ENCODE assay signal across 23 mouse cellular contexts in genomic region chr13:97320756-97321155, GRCm38 (mm10).
DNase-seq lines count a peak whose midpoint lies in the region; ATAC-seq and TF ChIP-seq lines count a peak whose summit lies in the region.
"Had no signal": no experiment of that assay in that cellular context is flagged by ENCODE, and none has a peak within 500 bp of the region (broad histone marks: within the 10 kb centered on the region; RNA-seq: fewer than 3 reads in every experiment).

No protein-coding gene starts in this region.

- peaks cover 14 to 15% of the 10 kb centered on the region in 2 experiments; a peak in 3 of 4 replicates for H3K4me1 ChIP-seq in heart, embryonic 14.5 days (ENCODE audit: control insufficient read depth in 2 of 2, insufficient read depth in 2 of 2, low read length in 2 of 2)
- H3K4me1 ChIP-seq in kidney, postnatal 0 days (replicated peaks; ENCODE audit: insufficient read depth, low read length): no peaks in the 10 kb centered on the region
- H3K4me1 ChIP-seq in kidney, adult 2 months (ENCODE audit: control insufficient read depth, insufficient read depth, low read length): peaks cover 3% of the 10 kb centered on the region; the same call in 1 of the 2 replicates
- H3K4me1 ChIP-seq in spleen, adult 2 months (ENCODE audit: control insufficient read depth, insufficient read depth, insufficient read length): no peaks in the 10 kb centered on the region
- peaks cover 10% of the 10 kb centered on the region; the same call in 1 of the 2 replicates for H3K4me1 ChIP-seq in brown adipose tissue, adult 24 weeks (ENCODE audit: control insufficient read depth, insufficient read depth, insufficient read length, low read length)
- peaks cover 32% of the 10 kb centered on the region for H3K4me1 ChIP-seq in limb, embryonic 10.5 days
- H3K4me1 ChIP-seq: embryonic facial prominence, embryonic 15.5 days had no signal

- 16% methylated on average over 2 of the region's 4 CpGs for WGBS in heart, embryonic 14.5 days
- 44% methylated on average over 4 of the region's 4 CpGs for WGBS in kidney, postnatal 0 days
- WGBS in kidney, adult 2 months: 26% methylated on average over 4 of the region's 4 CpGs
- 27% methylated on average over 3 of the region's 4 CpGs for WGBS in spleen, adult 2 months
- 41% methylated on average over 3 of the region's 4 CpGs for WGBS in limb, embryonic 10.5 days

- DNase-seq in heart, adult 11 months: no peak
- peak; percentile 50 for DNase-seq in kidney, postnatal 0 days (ENCODE audit: low spot score)
- DNase-seq in kidney, adult 2 months: no peak
- no peak for DNase-seq in spleen, adult 2 months (ENCODE audit: low read depth in 1 of 2, low spot score in 2 of 2)
- no peak for DNase-seq in spleen, adult 12 weeks (ENCODE audit: low spot score)
- DNase-seq in limb, embryonic 10.5 days (ENCODE audit: low spot score): no peak
- DNase-seq: adrenal gland, postnatal 36 days; cerebellum, adult 11 months; cerebellum, adult 9-11 months; gastrocnemius, postnatal 10 days; kidney, postnatal 25 days; liver, embryonic 13.5 days; lung, postnatal 14 days; spleen, adult 18-20 months had no signal

- no peaks in the 10 kb centered on the region for H3K27me3 ChIP-seq in heart, embryonic 14.5 days (ENCODE audit: control insufficient read depth, insufficient read depth, low read length)
- H3K27me3 ChIP-seq in kidney, postnatal 0 days (ENCODE audit: insufficient read depth, low read length): no peaks in the 10 kb centered on the region
- H3K27me3 ChIP-seq in kidney, adult 2 months (replicated peaks; ENCODE audit: control insufficient read depth, insufficient read depth, low read length): no peaks in the 10 kb centered on the region
- H3K27me3 ChIP-seq in spleen, adult 2 months (ENCODE audit: control insufficient read depth, insufficient read depth, low read length): no peaks in the 10 kb centered on the region
- H3K27me3 ChIP-seq in limb, embryonic 10.5 days (ENCODE audit: low read depth, poor library complexity, severe bottlenecking): no peaks in the 10 kb centered on the region
- H3K27me3 ChIP-seq: embryonic facial prominence, embryonic 15.5 days; liver, embryonic 13.5 days; midbrain, embryonic 12.5 days; neural tube, embryonic 15.5 days had no signal

- no peak for ATAC-seq in heart, embryonic 14.5 days (ENCODE audit: insufficient number of reproducible peaks, insufficient read depth, low FRiP score, low read depth)
- no peak for ATAC-seq in kidney, postnatal 0 days (replicated peaks; ENCODE audit: low FRiP score, low read depth)
- ATAC-seq: forebrain, embryonic 16.5 days; hindbrain, postnatal 0 days; intestine, postnatal 0 days had no signal

- no peak for TF ChIP-seq CTCF in kidney, postnatal 0 days (IDR thresholded peaks at IDR 0.05; ENCODE audit: low read depth)
- TF ChIP-seq CTCF in kidney, adult 2 months (conservative IDR thresholded peaks at IDR 0.05; ENCODE audit: insufficient read depth, insufficient read length, low read depth, low read length): no peak
- no peak for TF ChIP-seq CTCF in spleen, adult 2 months (IDR thresholded peaks at IDR 0.05; ENCODE audit: extremely low read depth, insufficient read depth, insufficient read length, insufficient replicate concordance)

- H3K4me2 ChIP-seq in heart, embryonic 14.5 days (ENCODE audit: low read length): no peak overlapping the region
- H3K4me2 ChIP-seq in kidney, postnatal 0 days (ENCODE audit: low read length): no peak overlapping the region
- H3K4me2 ChIP-seq: embryonic facial prominence, embryonic 15.5 days; liver, embryonic 13.5 days; midbrain, embryonic 12.5 days; neural tube, embryonic 15.5 days had no signal

- TF ChIP-seq POLR2A in kidney, adult 2 months (IDR thresholded peaks at IDR 0.05; ENCODE audit: low read depth, low read length): no peak
- TF ChIP-seq POLR2A in spleen, adult 2 months (IDR thresholded peaks at IDR 0.05; ENCODE audit: low read depth, low read length): no peak

- H3K4me3 ChIP-seq in heart, embryonic 14.5 days (ENCODE audit: control insufficient read depth in 1 of 2, insufficient read depth in 1 of 2, low read depth in 1 of 2, low read length in 2 of 2): no peak overlapping the region
- H3K4me3 ChIP-seq in kidney, postnatal 0 days (replicated peaks; ENCODE audit: low read depth, low read length): no peak overlapping the region
- H3K4me3 ChIP-seq in kidney, adult 2 months (ENCODE audit: insufficient read depth, low read depth, low read length): no peak overlapping the region
- no peak overlapping the region for H3K4me3 ChIP-seq in spleen, adult 2 months (ENCODE audit: extremely low read depth, insufficient read depth, insufficient read length)
- no peak overlapping the region for H3K4me3 ChIP-seq in brown adipose tissue, adult 24 weeks (ENCODE audit: insufficient read depth, low read depth, low read length)
- no peak overlapping the region for H3K4me3 ChIP-seq in limb, embryonic 10.5 days
- H3K4me3 ChIP-seq: embryonic facial prominence, embryonic 15.5 days; layer of hippocampus, adult 2 months; liver, embryonic 13.5 days; midbrain, embryonic 12.5 days; neural tube, embryonic 15.5 days had no signal

- H3K9ac ChIP-seq in heart, embryonic 14.5 days (ENCODE audit: low read length): no peak overlapping the region
- H3K9ac ChIP-seq in kidney, postnatal 0 days (ENCODE audit: low read depth, low read length): no peak overlapping the region
- H3K9ac ChIP-seq: embryonic facial prominence, embryonic 15.5 days; liver, embryonic 13.5 days; midbrain, embryonic 12.5 days; neural tube, embryonic 15.5 days had no signal

- H3K9me3 ChIP-seq in heart, embryonic 14.5 days (ENCODE audit: control insufficient read depth, low read length): no peaks in the 10 kb centered on the region
- H3K9me3 ChIP-seq in kidney, postnatal 0 days (replicated peaks; ENCODE audit: low read length): no peaks in the 10 kb centered on the region
- no peaks in the 10 kb centered on the region for H3K9me3 ChIP-seq in limb, embryonic 10.5 days (replicated peaks)
- H3K9me3 ChIP-seq: embryonic facial prominence, embryonic 15.5 days; liver, embryonic 13.5 days; midbrain, embryonic 12.5 days; neural tube, embryonic 15.5 days had no signal

- no peaks in the 10 kb centered on the region for H3K36me3 ChIP-seq in heart, embryonic 14.5 days (ENCODE audit: control insufficient read depth, insufficient read depth, low read length)
- no peaks in the 10 kb centered on the region for H3K36me3 ChIP-seq in kidney, postnatal 0 days (ENCODE audit: insufficient read depth, low read length)
- H3K36me3 ChIP-seq in kidney, adult 2 months (ENCODE audit: control insufficient read depth, insufficient read depth, low read length): no peaks in the 10 kb centered on the region
- H3K36me3 ChIP-seq in spleen, adult 2 months (ENCODE audit: control insufficient read depth, insufficient read depth, low read length): no peaks in the 10 kb centered on the region
- no peaks in the 10 kb centered on the region for H3K36me3 ChIP-seq in limb, embryonic 10.5 days
- H3K36me3 ChIP-seq: embryonic facial prominence, embryonic 15.5 days; liver, embryonic 13.5 days; midbrain, embryonic 12.5 days; neural tube, embryonic 15.5 days had no signal

- H3K27ac ChIP-seq in heart, embryonic 14.5 days (replicated peaks in 1 of 2; ENCODE audit: control insufficient read depth in 1 of 2, insufficient read depth in 1 of 2, low read depth in 2 of 2, low read length in 2 of 2): peak overlapping the region; percentile 68
- 0 out of 2 replicates have a peak overlapping the region, but pooled peaks have one; percentile 28 for H3K27ac ChIP-seq in kidney, postnatal 0 days
- no peak overlapping the region for H3K27ac ChIP-seq in kidney, adult 2 months (ENCODE audit: insufficient read depth, low read depth, low read length)
- peak overlapping the region; percentile 5; the same call in 1 of the 2 replicates for H3K27ac ChIP-seq in spleen, adult 2 months (ENCODE audit: insufficient read depth, low read length)
- peak overlapping the region; percentile 37 for H3K27ac ChIP-seq in brown adipose tissue, adult 24 weeks (replicated peaks; ENCODE audit: low read depth, low read length)
- no peak overlapping the region for H3K27ac ChIP-seq in limb, embryonic 10.5 days
- H3K27ac ChIP-seq: embryonic facial prominence, embryonic 15.5 days; hindbrain, postnatal 0 days; layer of hippocampus, adult 2 months; liver, embryonic 13.5 days; midbrain, embryonic 12.5 days; neural tube, embryonic 15.5 days had no signal

Comparison
In these comparisons a context has a peak if more than half of its experiments do, and no peak if none do; other contexts are left out.
1. H3K27ac ChIP-seq: peak in heart, embryonic 14.5 days (2 of 2), kidney, postnatal 0 days (single experiment), spleen, adult 2 months (single experiment) and brown adipose tissue, adult 24 weeks (single experiment); none in kidney, adult 2 months (single experiment) and limb, embryonic 10.5 days (single experiment).